Mouse (Mus musculus) mouse embryonic stem cell (cell line): ENCODE measurements around the gene Tcte3.
"Not testable (repeated sequence)": the region's sequence is repeated elsewhere in the genome, so short reads cannot be mapped to it uniquely, and the experiment has no call there.

ENCODE experiments used
- in situ Hi-C, 2 experiments: fragments of 300-500 bp; cut with MboI; formaldehyde crosslinking; loops; 1 replicate in 1 of 2; 3 replicates in 1 of 2; pipeline ENCODE4 v1.14.3; 2019 to 2020; ENCODE audit warnings: low sequenced_read_pairs in 2 of 2, low pct_unique_long_range_greater_than_20kb in 1 of 2, mixed read lengths in 1 of 2; ENCODE audit not compliant: unreplicated experiment in 1 of 2

The Tcte3 gene

DNA sequence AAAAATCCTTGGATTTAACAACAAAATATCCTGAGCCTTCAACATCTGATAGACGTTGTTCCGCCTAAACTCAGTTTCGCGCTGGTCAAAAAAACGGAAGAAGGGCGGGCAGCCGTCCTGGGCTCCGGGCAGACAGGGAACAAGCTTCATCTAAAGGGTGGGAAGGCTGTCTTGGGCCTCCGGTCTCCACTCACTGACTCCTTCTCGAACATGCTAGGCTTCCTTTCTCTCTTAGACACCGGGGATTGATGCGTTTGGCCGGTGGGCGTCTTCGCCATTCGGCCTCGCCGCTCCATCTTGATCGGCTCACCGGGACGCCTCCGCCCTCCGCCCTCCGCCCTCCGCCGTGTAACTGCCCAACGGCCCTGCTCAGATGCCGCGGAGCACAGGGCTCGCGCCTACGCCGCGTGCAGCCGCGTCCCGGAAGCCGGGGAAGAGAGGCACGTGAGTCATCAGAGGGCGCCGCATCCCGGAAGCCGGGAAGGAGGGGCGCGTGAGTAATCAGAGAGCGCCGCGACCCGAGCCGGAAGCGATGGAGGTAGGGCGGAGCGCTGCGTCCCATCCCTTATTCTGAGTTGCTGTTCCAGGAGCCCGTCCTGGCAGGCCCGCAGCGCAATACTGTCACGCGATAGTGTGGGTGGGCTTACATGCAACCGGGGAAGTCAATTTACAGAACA, 62.8 kb downstream of the Tcte3 start, which contains the start of the genes 9030025P20Rik and Gm3417:
Gene 9030025P20Rik (plus strand): TSS at position 107 of the 677 bp plus-strand sequence.
Gene Gm3417 (minus strand): TSS at position 429 of the 677 bp plus-strand sequence.
- in situ Hi-C loops: not testable (repeated sequence)

DNA sequence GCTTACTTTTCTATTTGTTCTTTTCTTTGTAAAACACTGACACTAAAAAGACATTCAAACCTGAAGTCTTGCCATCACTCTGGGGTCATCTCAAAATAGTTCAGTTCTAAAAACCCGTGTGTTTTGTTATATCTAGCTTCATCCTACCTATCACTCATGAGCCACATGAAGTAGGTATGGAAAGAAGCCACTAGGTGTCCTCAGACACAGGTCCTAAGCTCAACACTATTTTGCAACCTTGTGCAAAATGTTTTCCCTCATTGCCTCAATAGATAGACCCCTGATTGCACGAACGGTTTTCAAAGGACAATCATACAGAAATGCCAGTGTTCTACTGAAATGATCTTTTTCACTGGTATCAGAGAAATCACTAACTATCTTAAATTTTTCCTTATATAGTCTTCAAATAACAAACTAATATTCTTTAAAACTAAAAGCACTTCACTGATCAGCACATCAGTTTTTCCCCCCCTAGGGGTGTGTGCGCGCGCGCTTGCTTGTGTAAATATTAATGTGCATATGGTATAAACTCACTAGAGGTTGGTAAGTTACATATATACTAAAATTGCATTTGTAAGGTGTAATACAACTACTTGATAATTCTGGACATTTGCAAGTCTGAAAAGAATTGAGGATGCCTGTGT, 63.4 kb downstream of the Tcte3 start:
- in situ Hi-C loops: not testable (repeated sequence)
